Mouse (Mus musculus) layer of hippocampus, adult 9-11 months (tissue): ENCODE data around the gene Prpf31.
"Not testable (repeated sequence)": the region's sequence is repeated elsewhere in the genome, so short reads cannot be mapped to it uniquely, and the experiment has no call there.

Source experiments
- DNase-seq: peaks from one replicate; pipeline ENCODE4 v3.0.0; 2022

Gene Prpf31

DNA sequence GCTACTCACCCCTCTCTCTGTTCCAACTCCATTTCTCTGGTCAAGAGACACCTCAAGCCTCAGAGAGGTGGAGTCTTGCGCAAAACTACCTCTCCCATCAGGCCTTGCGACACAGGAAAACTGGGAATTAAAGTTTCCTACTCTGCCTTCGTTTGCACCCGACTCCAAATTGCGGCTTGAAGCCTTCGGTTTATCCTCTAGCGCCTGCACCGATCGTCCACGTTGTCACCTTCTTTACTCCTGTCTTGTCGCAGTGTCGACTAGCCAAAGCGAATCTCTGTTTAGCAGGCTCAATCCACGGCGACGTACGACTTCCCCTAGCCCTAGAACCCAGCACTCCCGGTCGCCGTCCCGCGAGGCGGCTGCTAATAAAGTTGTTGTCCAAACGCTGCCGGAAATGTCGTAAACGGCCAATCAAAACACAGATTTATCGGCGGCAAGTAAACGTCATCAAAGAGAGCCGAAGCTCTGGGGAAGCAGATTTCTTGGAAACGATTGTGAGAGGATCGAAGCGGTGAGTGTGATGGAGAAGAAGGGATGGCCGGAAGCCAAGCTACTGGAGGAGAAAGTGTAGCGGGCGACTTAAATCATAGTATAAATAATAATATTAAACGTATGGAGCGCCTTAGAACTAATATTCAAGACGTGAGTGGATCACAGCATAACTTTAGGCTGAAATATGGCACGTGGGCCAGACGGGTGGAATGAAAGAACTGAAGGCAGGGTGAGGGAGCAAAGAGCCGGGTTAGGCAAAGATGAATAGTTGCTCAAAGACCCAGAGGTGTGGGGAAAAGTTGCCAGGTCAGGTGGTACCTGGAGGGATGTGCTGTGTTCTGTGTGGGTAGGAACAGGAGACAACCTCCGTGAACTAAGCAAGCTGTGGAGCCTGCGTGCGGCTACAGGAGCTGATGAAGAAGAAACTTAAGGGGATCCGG, at the start of gene Prpf31, which contains the start of gene Tfpt:
TSS of gene Prpf31 (plus strand) at position 443 of the 935 bp plus-strand sequence.
TSS of gene Tfpt (minus strand) at position 387 of the 935 bp plus-strand sequence.
- DNase-seq = peak; percentile 94

DNA sequence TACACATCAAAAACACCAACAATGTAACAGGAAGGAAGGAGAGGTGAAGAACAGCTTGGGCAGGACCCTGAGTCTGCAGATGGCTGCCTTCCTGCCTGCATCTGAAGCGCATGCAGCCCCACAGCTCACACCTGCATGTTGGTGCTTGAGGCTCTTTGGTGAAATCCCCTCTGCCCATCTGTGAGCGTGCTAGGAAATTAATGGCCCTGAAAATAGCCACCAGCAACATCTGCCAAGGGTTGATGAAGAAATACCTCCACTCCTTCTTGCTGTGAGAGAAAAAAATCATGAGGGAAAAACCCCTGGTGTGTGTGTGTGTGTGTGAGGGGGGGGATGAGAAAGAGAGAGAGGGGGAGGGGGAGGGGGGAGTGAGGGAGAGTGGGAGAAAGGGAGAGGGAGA, 49.8 kb upstream of the Prpf31 start:
- no peak for DNase-seq

DNA sequence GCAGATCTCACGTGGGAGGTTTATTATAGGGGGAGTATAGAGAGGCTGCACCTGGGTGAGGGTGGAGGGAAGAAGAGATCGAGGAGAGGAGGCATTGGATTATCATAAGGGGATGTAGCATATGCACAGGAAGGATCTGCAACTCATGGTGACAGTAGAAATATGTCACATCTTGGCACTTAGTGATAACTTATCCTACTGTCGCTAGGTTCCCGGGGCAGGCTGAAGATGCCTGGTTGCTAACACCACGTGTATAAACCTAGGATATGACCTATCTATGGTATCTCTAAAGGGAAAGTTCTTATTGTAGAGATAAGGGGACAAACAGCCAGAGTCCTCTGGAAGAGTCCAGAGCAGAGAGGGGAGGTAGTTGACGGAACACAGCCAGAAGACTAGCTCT, 44.0 kb upstream of the Prpf31 start:
- no peak for DNase-seq

DNA sequence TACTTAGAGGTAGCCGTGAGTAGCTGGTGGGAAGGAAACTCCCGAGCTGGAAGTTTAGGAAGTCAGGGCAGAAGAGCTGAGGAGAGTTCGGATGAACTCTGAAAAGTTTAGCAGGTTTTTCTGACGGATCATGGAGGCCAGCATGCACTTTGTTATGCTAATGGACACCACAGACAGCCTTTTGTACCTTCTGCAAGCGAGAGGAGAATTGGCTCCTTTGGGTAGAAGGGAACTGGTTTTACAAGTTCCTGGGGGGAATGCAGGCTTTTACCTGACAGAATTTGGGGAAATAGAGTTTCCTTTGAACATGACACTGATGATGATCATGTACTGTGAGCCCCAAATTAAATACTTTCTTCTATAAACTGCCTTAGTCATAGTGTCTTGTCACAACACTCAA, 43.5 kb upstream of the Prpf31 start:
- DNase-seq = no peak

DNA sequence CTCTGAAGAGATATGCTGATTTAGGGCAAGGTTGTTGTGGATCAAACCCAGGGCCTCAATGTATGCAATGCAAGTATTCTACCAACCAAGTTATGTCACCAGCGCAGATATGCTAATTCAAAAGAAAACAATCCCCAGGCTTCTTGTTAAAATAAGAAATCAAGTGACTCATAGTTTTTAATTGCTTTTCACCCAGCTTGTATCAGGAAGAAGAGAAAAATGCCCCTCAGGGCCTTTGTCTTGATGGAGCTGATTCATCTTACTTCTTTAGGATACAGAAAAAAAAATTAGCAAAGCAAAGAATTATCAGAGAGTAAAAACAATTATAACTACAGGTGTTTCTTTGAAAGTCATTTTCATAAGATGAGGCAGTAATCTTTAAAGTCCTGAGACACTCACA, 42.5 kb upstream of the Prpf31 start:
- DNase-seq = no peak

DNA sequence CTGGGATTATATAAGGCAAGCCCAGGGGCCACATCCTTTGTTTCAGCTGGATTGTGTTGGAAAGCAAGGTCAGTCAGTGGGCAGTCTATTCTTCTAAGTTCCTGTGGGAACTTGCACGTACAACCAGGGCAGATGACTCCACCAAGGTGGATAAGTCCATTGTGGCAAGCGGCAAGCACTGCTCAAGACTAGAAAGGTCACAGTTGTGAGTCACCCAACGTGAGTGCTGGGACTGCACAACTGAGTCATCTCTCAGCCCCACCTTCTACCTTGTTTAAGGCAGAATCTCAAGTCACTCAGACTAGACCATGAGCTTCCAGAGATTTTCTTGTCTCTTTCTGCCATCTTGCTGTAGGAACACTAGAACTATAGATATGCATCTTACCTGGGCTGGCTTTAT, 39.2 kb upstream of the Prpf31 start:
- DNase-seq = no peak

DNA sequence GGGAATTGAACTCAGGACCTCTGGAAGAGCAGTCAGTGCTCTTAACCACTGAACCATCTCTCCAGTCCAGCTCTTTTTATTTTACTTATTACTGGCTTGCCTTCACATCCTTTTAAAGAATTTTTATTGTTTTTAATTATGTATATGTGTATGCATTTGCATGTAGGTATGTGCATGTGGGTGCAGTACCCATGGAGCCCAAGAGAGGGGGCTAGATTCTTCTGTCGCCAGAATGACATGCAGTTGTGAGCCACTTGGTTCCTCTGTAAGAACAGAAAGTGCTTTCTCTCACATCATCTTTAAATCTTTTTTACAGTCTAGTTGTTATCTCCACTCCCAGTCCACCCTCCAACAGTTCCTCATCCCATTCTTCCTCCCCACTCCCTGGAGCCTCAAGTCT, 38.3 kb upstream of the Prpf31 start:
- no peak for DNase-seq

DNA sequence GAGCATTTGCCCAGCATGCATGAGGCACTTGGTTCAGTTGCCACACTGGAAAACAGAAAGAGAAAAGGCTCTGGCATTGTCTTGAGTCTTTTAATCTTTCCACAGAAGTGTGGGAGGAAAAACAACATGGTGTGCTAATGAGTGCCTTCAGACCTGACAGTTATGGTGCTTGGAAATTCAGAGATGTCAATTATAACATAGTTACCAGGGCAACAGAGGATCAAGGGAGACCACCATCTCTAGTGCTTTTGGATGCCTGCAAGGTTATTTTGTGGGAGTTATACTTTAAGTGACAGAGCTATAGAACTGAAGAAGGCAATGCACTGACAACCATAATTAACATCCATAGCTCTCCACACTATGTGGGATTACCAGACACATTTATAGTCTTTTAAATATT, 35.9 kb upstream of the Prpf31 start:
- no peak for DNase-seq

DNA sequence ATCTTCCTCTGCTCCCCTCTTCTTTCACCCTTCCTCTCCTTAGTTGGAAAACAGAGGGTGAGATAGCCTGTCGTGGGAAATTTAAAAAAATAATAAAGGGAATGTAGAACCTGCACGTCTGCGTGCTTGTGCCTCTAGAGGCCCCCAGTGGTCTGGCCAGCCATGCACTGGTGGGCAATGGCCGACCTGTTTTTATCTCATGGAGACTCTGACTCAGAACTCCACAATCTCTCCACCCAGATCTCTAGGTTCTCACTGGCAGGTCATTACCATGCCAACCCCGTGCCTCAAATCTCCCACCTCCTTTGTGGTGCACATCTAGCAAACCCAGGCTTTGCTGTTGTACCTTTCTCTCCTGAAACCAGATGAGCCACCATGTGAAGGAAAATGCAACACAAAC, 35.1 kb upstream of the Prpf31 start:
- no peak for DNase-seq

DNA sequence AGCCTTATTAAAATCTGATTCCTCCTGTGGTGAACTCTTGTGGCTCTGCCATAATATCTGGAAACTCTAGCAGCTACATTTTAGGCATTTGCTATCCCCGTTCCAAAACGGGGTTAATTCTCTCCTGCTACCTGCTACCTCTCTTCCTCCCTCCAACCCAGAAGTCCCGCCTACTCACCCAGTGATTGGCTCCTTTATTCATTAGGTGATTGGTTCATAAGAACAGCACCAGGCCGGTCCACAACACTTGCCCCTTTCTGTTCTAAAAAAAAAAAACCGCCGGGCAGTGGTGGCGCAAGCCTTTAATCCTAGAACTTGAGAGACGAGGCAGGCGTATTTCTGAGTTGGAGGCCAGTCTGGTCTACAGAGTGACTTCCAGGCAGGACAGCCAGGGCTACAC, 34.6 kb upstream of the Prpf31 start:
- no peak for DNase-seq

DNA sequence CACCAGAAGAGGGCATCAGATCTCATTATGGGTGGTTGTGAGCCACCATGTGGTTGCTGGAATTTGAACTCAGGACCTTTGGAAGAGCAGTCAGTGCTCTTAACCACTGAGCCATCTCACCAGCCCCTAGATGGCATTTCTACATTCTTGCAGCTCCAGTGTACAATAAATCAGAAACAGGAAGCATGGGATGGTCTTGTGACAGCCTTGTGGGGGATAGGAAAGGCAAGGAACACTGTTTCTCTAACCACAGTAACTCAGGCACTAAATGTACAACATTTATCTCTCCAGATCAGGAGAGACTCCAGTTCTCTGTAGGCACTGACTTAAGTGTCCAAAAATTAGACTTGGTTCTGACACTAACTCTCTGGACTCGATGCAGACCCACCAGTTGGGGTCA, 32.0 kb upstream of the Prpf31 start:
- DNase-seq = not testable (repeated sequence)

DNA sequence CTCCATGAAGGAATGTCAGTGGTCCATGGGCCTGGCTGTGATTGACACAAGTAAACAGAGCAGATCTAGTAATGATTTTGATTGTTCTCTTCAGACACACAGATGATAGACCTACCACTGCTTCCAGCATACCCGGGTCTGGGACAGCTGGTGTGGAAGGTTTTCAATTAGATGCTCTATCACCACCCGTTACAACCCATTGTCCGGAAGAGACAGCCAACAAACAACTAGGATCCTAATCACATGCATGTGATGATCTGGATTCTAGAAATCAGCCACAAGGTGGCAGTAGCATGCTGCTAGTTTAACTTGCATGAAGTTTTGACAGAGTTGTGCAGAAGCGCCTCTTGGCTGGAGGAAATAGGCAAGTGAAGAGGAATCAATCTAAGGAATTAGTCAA, 28.7 kb upstream of the Prpf31 start:
- DNase-seq = peak; percentile 65

DNA sequence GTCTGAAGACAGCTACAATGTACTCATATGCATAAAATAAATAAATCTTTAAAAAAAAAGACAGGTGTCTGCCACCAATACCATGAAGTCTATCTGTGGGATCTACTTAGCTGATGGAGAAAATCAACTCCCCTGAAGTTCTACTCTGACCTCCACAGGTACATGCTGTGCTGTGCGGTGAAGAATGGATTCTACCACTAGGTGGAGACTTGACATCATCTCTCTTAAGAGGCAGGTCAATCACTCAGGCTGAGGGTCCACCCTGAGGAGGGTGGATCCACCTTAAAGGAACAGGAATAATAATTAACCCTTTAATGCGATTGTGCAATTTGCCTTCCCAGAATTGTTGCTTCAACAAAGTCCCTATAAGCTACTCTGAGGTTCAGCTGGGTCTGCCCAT, 23.0 kb upstream of the Prpf31 start:
- DNase-seq = no peak

DNA sequence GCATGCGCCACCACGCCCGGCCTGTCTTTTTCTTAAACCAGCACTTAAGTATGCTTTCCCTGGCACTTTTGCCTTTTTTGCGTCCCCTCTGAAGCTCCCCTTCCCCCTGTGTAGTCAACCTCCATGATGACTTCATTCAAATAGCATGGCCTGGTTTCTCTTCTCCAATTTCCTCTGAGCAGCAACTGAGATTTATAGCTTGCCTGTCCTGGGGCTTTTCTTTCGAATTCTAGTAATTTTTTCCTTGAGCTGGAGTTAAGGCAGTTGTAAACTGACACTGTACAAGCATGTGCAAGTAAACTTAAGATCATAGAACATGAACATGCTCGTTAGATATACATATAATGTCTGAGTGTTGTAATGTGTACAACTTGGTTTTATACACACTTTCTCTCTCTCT, 22.4 kb upstream of the Prpf31 start:
- DNase-seq = no peak

DNA sequence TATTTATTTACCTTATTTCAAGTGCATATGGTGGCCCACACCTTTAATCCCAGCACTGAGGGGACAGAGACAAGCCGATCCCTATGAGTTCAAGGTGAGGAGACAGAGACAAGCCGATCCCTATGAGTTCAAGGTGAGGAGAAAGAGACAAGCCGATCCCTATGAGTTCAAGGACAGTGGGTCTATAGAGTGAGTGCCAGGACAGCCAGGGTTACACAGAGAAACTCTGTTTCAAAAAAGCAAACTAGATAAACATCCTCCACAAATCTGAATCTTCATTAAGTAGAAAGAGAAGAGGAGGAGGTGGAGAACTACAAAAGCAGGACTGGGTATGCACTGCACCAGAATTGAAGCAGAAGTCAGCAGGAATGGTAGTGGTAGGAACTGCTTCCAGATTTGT, 21.1 kb upstream of the Prpf31 start:
- DNase-seq = no peak

DNA sequence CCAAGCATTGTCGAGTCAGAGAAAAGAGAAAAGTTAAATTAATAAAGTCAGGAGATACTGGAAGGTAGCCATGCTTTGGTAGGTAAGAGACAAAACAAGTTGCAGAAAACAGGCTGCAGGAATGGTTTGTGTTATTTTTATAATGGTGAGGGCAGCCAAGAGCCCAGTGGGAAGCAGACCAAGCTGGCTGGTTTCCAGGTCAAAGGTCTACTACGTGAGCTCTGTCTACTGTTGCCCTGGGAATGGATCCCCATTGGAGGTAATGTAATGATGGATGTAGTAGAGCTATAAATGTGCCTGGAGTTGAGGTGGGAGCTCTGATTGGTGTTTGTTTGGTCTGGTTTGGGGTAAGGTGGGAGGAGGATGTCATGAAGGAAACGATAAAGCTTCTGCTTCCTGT, 20.7 kb upstream of the Prpf31 start:
- DNase-seq = no peak

DNA sequence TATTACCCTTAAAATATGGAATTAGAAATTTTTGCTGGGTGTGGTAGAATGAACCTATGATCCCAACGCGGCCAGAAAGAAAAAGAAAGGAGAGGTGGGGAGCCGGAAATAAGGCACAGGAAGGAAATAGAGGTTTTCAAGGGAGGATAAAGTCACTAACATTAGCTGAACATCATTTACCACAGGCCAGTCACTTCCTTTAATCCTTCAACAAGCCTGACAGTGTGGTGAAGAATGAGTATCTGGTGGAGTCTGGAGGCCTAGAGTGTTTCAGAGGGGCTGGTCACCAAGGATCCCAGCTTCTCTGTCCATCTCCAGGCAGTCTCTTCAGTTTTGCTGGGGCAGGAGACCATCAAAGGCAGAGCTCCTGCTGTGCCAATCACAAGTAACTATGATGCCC, 19.3 kb upstream of the Prpf31 start:
- no peak for DNase-seq

DNA sequence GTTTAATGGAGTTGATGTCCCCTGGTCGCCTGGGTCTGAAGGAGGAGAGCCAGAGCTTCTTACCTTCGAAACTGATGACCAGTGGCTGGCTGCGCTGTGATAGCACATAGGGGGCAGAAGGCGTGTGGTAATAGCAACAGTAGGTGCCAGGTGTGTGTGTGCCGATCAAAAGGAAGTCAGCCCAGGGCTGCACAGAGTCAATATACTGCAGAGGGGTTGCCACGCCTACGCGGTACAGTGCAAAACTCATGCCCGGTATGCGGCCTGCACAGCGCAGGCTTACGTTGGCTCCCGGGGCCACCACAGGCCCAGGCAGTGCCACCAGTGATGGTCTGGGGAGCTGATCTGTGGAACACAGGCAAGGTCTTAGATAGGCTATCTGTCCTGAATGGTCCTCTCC, 18.8 kb upstream of the Prpf31 start:
- no peak for DNase-seq

DNA sequence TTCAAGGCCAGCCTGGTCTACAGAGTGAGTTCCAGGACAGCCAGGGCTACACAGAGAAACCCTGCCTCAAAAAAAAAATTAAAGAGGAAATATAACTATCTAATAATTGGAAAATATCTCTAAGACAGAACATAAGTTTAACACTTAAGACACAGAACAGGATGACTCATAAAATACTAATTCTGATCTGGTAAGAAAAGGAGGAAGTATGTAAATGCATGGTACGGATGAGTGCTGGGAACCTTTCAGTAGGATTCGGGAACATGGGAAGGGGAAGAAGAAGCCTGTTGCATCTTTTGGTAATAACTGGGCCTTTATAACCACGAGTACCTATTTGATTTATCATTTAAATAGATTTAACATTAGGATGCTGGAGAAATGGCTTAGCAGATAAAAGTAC, 15.8 kb upstream of the Prpf31 start:
- no peak for DNase-seq

DNA sequence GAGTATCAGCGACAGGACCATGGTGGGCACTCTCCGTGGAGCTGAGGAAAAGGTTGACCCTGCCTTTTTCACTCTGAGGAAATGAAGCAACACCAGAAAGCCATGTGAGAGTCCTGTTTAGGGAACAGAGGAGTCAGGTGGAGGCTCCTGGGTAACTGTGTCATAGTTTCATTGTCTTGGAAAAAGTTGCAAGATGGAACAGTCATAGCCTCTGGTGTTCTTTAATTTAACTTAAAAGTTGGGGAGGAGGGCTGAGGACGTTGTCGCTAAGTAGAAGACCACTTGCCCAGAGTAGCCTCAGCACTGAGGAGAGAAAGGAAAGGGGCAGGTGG, 13.8 kb upstream of the Prpf31 start, which contains the start of gene Oscar:
TSS of gene Oscar (minus strand) at position 101 of the 332 bp plus-strand sequence.
- DNase-seq = no peak

DNA sequence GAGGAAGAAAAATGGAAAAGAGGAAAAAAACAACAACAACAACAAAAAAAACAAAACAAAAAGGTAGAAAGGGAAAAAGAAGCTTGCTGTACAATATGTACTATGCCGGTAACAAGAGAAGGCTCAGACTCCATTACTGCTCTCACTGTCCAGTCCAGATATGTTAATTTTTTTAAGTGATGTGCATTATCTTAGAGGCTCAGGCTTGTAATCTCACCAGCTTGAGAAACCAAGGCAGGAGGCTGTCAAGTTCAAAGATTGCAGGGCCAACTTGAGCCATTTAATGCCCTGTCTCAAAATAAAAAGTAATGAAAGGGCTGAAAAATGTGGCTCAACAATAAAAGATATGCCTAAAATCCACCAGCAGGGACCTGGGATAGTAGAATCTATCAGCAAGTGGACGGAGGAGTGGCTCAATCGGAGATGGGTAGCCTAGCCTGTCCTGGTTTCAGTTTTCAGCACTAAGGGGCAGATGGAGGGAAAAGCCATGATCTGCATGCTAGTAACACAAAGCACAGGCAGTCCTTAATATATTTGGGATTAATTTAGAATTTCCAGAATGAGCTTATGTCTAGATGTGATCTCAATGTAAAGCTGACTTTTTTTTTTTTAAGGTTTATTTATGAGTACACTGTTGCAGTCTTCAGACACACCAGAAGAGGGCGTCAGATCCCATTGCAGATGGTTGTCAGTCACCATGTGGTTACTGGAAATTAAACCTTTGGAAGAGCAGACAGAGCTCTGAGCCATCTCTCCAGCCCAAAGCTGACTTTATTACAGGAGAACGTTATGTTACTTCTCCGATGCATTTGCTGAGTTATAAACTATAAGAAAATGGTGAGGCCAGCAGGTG, 13.2 kb upstream of the Prpf31 start:
- DNase-seq = no peak

DNA sequence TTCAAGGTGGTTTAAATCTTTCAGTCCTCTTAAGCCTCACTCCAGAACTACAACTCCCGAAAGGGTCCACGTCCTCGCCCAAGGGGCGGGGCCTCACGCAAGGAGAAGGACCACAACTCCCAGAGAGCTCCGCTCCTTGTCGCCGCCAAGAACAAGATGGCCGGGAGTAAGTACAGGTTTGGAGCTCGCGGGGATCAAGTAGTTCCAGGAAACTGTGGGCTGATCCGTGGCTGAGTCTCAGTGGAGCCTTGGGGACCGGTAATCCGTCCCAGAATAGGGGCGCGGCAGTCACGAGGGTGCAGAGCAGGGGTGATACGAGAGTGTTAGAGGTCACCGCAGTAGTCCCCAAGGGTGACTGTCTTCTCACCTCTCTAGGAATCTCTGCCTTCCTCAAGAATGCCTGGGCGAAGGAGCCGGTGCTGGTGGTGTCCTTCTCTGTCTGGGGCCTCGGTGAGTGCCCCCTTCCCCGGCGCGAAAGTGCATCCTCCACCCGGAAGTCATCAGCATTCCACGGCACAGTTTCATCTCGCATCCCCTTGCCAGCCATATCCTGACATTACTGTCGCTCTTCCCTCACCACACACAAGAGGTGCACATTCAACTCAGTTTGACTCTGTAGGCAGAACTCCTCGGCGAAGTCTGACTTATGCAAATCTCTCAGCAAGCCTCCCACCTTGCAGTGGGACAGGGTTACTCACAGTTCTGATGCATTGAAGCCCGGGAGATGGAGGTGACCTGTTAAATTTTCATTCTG, 12.4 kb upstream of the Prpf31 start, which contains the start of gene Ndufa3:
TSS of gene Ndufa3 (plus strand) at position 132 of the 754 bp plus-strand sequence.
- peak; percentile 92 for DNase-seq

DNA sequence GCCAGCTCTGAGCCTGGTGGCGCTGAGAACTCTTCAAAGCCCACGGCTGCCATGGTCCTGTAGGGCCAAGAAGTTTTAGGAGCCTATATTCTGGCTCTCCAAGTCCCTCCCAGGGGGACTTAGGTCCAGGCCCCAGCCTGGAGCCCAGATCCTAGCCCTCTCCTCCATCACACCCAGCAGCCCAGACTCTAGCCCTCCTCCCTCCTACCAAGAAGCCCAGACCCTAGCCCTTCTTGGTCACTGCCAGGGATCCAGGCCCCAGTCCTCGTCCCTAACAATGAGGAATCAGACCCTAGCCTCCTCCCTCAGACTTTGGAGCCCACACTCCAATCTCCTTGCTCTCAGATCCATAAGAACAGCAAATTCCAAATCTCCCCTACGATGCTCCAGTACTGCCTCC, 755 bp upstream of the Prpf31 start:
- DNase-seq = no peak
